Mouse (Mus musculus) bone marrow, adult 2 months (tissue): Measurements from ENCODE around the gene Eef1akmt3.

Experiments
- CTCF ChIP-seq: fragments of 200-500 bp; IDR thresholded peaks from 2 replicates; pipeline ENCODE4 v1.5.1; 2011; ENCODE audit warnings: low read length, control low read depth; ENCODE audit not compliant: control insufficient read depth, insufficient read depth
- POLR2A ChIP-seq: fragments of 200-500 bp; IDR thresholded peaks from 2 replicates; pipeline ENCODE4 v1.6.1; 2011; ENCODE audit warnings: low read depth, mild to moderate bottlenecking, control low read depth, low read length, borderline replicate concordance; ENCODE audit not compliant: control insufficient read depth

DNA sequence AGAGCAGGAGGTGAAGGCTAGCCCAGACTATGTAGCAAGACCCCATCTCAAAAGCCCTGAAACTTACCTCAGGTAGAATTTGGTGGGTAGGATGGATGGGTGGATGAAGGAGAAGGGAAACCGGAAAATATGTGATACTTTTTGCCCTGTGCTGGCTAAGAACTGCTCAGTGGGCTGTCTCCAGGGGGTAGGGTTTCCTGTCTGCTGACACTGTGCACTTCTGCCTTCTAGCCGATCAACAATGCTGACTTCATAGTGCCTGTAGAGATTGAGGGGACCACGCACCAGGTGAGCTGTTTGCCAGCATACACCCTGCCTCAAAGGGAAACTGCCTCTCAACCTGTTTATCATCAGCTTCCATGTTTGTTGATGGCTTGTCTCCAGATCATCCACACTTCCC, 47.7 kb downstream of the Eef1akmt3 start:
- TF ChIP-seq POLR2A (no peak), CTCF (no peak)
